Mouse (Mus musculus) left cerebral cortex, adult 18-20 months (tissue): ENCODE data around the gene Ell2. TPM values are rescaled to one million over a fixed set of nuclear protein-coding genes. Genes with fewer than 3 reads are reported as not detected.
A peak's percentile ranks its signal among the peaks of the same experiment; 100 is the strongest.

Source experiments
- DNase-seq, 2 experiments: peaks; one replicate each; pipeline ENCODE4 v3.0.0; 2021 to 2022; ENCODE audit warnings: low spot score in 2 of 2, mixed read lengths in 1 of 2
- total RNA-seq, 2 experiments: library from RNA; stranded (reverse); gene quantifications; 2 replicates each; pipeline ENCODE4 v1.2.3; 2021

Gene Ell2
- total RNA-seq, 2 experiments from 2014 or later = 46.4 to 59.8 TPM

- DNase-seq = no peak
Observed at GRCm38 (mm10) chr13:75729834-75730233, 23.3 kb downstream of the Ell2 start.

GRCm38 (mm10) chr13:75730717-75731116, 24.2 kb downstream of the Ell2 start:
- no peak for DNase-seq

GRCm38 (mm10) chr13:75733594-75734161, 27.1 kb downstream of the Ell2 start:
- no peak for DNase-seq

- no peak for DNase-seq
Observed at GRCm38 (mm10) chr13:75734231-75734630, 27.7 kb downstream of the Ell2 start.

- DNase-seq = no peak
Observed at GRCm38 (mm10) chr13:75735606-75736005, 29.0 kb downstream of the Ell2 start.

GRCm38 (mm10) chr13:75737991-75738390, 31.4 kb downstream of the Ell2 start:
- no peak for DNase-seq

- no peak for DNase-seq
Observed at GRCm38 (mm10) chr13:75738536-75738935, 32.0 kb downstream of the Ell2 start.

- no peak for DNase-seq
Observed at GRCm38 (mm10) chr13:75738957-75739356, 32.4 kb downstream of the Ell2 start.

GRCm38 (mm10) chr13:75740018-75740417, 33.5 kb downstream of the Ell2 start:
- no peak for DNase-seq

- no peak for DNase-seq
Observed at GRCm38 (mm10) chr13:75741119-75741518, 34.6 kb downstream of the Ell2 start.

- DNase-seq = no peak
Observed at GRCm38 (mm10) chr13:75741736-75742729, 35.5 kb downstream of the Ell2 start.

GRCm38 (mm10) chr13:75742970-75743369, 36.4 kb downstream of the Ell2 start:
- no peak for DNase-seq

GRCm38 (mm10) chr13:75744065-75744464, 37.5 kb downstream of the Ell2 start:
- no peak for DNase-seq

GRCm38 (mm10) chr13:75745328-75745727, 38.8 kb downstream of the Ell2 start:
- no peak for DNase-seq

- DNase-seq = no peak
Observed at GRCm38 (mm10) chr13:75747265-75747664, 40.7 kb downstream of the Ell2 start.

- DNase-seq = no peak
Observed at GRCm38 (mm10) chr13:75748685-75749084, 42.1 kb downstream of the Ell2 start.

GRCm38 (mm10) chr13:75750785-75751184, 44.2 kb downstream of the Ell2 start:
- DNase-seq = no peak

GRCm38 (mm10) chr13:75752216-75752938, 45.8 kb downstream of the Ell2 start:
- DNase-seq = peak in 1 of 2 experiments; percentile 20

GRCm38 (mm10) chr13:75754398-75754797, 47.8 kb downstream of the Ell2 start:
- no peak for DNase-seq

- DNase-seq = no peak
Observed at GRCm38 (mm10) chr13:75760859-75761548, 54.4 kb downstream of the Ell2 start.

GRCm38 (mm10) chr13:75762759-75763158, 56.2 kb downstream of the Ell2 start:
- DNase-seq = no peak
